Comparison of ENCODE assay signal across 10 mouse cellular contexts in genomic region chr13:63243586-63243985, GRCm38 (mm10).
DNase-seq lines count a peak whose midpoint lies in the region; ATAC-seq and TF ChIP-seq lines count a peak whose summit lies in the region.
"Had no signal": no experiment of that assay in that cellular context is flagged by ENCODE, and none has a peak within 500 bp of the region (broad histone marks: within the 10 kb centered on the region; RNA-seq: fewer than 3 reads in every experiment).

No protein-coding gene starts in this region.

- peak; percentile 39 for DNase-seq in kidney, adult 2 months
- DNase-seq in kidney, postnatal 4 days = no peak
- peak; percentile 64 for DNase-seq in CD4-positive helper T cell, adult 2 months (ENCODE audit: low read depth, low spot score)
- DNase-seq in spleen, postnatal 14 days (ENCODE audit: low spot score in 2 of 2) = no peak
- no peak for DNase-seq in left cerebral cortex, postnatal 36 days (ENCODE audit: low spot score in 2 of 2)
- DNase-seq in spleen, adult 18-20 months = no peak
- DNase-seq: thymus, postnatal 4 days had no signal

- H3K4me3 ChIP-seq in kidney, adult 2 months (ENCODE audit: insufficient read depth, low read depth, low read length) = peak overlapping the region; percentile 25
- H3K4me3 ChIP-seq in embryonic facial prominence, embryonic 13.5 days = peak overlapping the region; percentile 62
- H3K4me3 ChIP-seq in limb, embryonic 12.5 days (replicated peaks) = peak overlapping the region; percentile 30
- H3K4me3 ChIP-seq: liver, embryonic 15.5 days had no signal

- H3K4me2 ChIP-seq in embryonic facial prominence, embryonic 13.5 days = peak overlapping the region; percentile 82
- H3K4me2 ChIP-seq in limb, embryonic 12.5 days = peak overlapping the region; percentile 89
- H3K4me2 ChIP-seq: liver, embryonic 15.5 days had no signal

- no peak for TF ChIP-seq CTCF in kidney, adult 2 months (conservative IDR thresholded peaks at IDR 0.05; ENCODE audit: insufficient read depth, insufficient read length, low read depth, low read length)

- H3K36me3 ChIP-seq in kidney, adult 2 months (ENCODE audit: control insufficient read depth, insufficient read depth, low read length) = peaks cover 1% of the 10 kb centered on the region; the same call in 1 of the 2 replicates
- peaks cover 10% of the 10 kb centered on the region; the same call in 1 of the 2 replicates for H3K36me3 ChIP-seq in embryonic facial prominence, embryonic 13.5 days
- peaks cover 22% of the 10 kb centered on the region for H3K36me3 ChIP-seq in limb, embryonic 12.5 days

- TF ChIP-seq POLR2A in kidney, adult 2 months (IDR thresholded peaks at IDR 0.05; ENCODE audit: low read depth, low read length) = no peak

- intact Hi-C loops in left cerebral cortex, postnatal 36 days (cut with DNase I) = loop anchor here (5.0 kb wide), 1 partner anchor 34 kb away; no protein-coding TSS in a partner anchor

- H3K4me1 ChIP-seq in kidney, adult 2 months (ENCODE audit: control insufficient read depth, insufficient read depth, low read length) = peaks cover 32% of the 10 kb centered on the region
- H3K4me1 ChIP-seq in embryonic facial prominence, embryonic 13.5 days = peaks cover 75% of the 10 kb centered on the region
- peaks cover 75% of the 10 kb centered on the region for H3K4me1 ChIP-seq in limb, embryonic 12.5 days (replicated peaks)

- H3K27me3 ChIP-seq in kidney, adult 2 months (replicated peaks; ENCODE audit: control insufficient read depth, insufficient read depth, low read length) = no peaks in the 10 kb centered on the region
- no peaks in the 10 kb centered on the region for H3K27me3 ChIP-seq in embryonic facial prominence, embryonic 13.5 days
- H3K27me3 ChIP-seq in limb, embryonic 12.5 days = no peaks in the 10 kb centered on the region
- H3K27me3 ChIP-seq: liver, embryonic 15.5 days had no signal

- H3K9me3 ChIP-seq in embryonic facial prominence, embryonic 13.5 days = no peaks in the 10 kb centered on the region
- no peaks in the 10 kb centered on the region for H3K9me3 ChIP-seq in limb, embryonic 12.5 days
- H3K9me3 ChIP-seq: liver, embryonic 15.5 days had no signal

- WGBS in kidney, adult 2 months = 30% methylated on average over 5 of the region's 5 CpGs
- 58% methylated on average over 5 of the region's 5 CpGs for WGBS in embryonic facial prominence, embryonic 13.5 days
- WGBS in limb, embryonic 12.5 days = 77% methylated on average over 5 of the region's 5 CpGs

- peak overlapping the region; percentile 74 for H3K9ac ChIP-seq in embryonic facial prominence, embryonic 13.5 days
- peak overlapping the region; percentile 49 for H3K9ac ChIP-seq in limb, embryonic 12.5 days (replicated peaks)
- H3K9ac ChIP-seq: liver, embryonic 15.5 days had no signal

- peak overlapping the region; percentile 85 for H3K27ac ChIP-seq in kidney, adult 2 months (ENCODE audit: insufficient read depth, low read depth, low read length)
- peak overlapping the region; percentile 86 for H3K27ac ChIP-seq in embryonic facial prominence, embryonic 13.5 days
- peak overlapping the region; percentile 86 for H3K27ac ChIP-seq in limb, embryonic 12.5 days
- H3K27ac ChIP-seq: liver, embryonic 15.5 days had no signal

- ATAC-seq in embryonic facial prominence, embryonic 13.5 days (ENCODE audit: insufficient number of reproducible peaks, insufficient read depth, low FRiP score, low TSS enrichment, low read depth) = no peak
- ATAC-seq in limb, embryonic 12.5 days (ENCODE audit: insufficient number of reproducible peaks, insufficient read depth, low FRiP score, low TSS enrichment, low read depth) = no peak

Comparison
In these comparisons a context has a peak if more than half of its experiments do, and no peak if none do; other contexts are left out.
1. DNase-seq: peak in kidney, adult 2 months (single experiment) and CD4-positive helper T cell, adult 2 months (single experiment); none in kidney, postnatal 4 days (0 of 2), spleen, postnatal 14 days (0 of 2), left cerebral cortex, postnatal 36 days (0 of 2) and spleen, adult 18-20 months (0 of 2).
2. Peak in every context shown above with its lines, with median percentiles within 50 percentile points of each other: H3K27ac ChIP-seq and H3K4me3 ChIP-seq.